In the genomic region with DNA sequence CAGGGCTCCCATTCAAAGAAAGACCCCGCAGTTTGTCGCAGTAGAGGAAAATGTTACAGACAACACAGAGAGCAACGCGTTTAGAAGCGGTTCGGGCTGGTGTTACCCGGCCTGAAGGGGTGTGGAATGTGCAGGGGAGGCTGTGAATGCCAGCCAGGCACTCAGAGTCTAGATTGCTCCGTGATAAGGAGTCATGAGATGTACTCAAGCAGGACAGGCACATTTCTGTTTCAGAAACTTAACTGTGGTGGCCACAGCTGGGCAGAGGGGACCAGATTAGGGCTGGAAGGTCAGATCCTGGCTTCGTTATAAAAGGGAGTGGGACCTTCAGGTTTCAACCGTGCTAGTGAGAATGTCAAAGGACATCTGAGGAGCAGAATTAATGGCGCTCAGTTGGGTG, we compare ENCODE assay signal across 7 mouse cellular contexts. TPM values are rescaled to one million over a fixed set of nuclear protein-coding genes. Genes with fewer than 3 reads are reported as not detected.
A peak's percentile ranks its signal among the peaks of the same experiment; 100 is the strongest.
DNase-seq lines count a peak whose midpoint lies in the region; ATAC-seq and TF ChIP-seq lines count a peak whose summit lies in the region.

No protein-coding gene starts in this region.

- dilution Hi-C loops in CH12.LX (cut with MboI; ENCODE audit: extremely low pct_ligation_motif_present, extremely low pct_unique_long_range_greater_than_20kb, low sequenced_read_pairs): no loop called here

- H3K36me3 ChIP-seq in CH12.LX (replicated peaks in 1 of 2; ENCODE audit: control insufficient read depth in 1 of 2, insufficient read depth in 1 of 2, low read length in 1 of 2): peaks cover 0 to 2% of the 10 kb centered on the region in 2 experiments
- H3K36me3 ChIP-seq in MEL (ENCODE audit: control insufficient read depth in 1 of 2, insufficient read depth in 2 of 2, low read length in 2 of 2): peaks cover 0 to 66% of the 10 kb centered on the region in 2 experiments; a peak in 2 of 4 replicates
- H3K36me3 ChIP-seq in hindbrain, embryonic 10.5 days: no peaks in the 10 kb centered on the region
- no peaks in the 10 kb centered on the region for H3K36me3 ChIP-seq in limb, embryonic 14.5 days (ENCODE audit: control insufficient read depth, insufficient read depth, low read length)
- no peaks in the 10 kb centered on the region for H3K36me3 ChIP-seq in midbrain, embryonic 13.5 days

- H3K27ac ChIP-seq in CH12.LX (ENCODE audit: insufficient read depth, low read depth) (peak overlapping the region; percentile 83), MEL (ENCODE audit: control insufficient read depth, low read depth, low read length) (peak overlapping the region; percentile 97)
- H3K27ac ChIP-seq in hindbrain, embryonic 10.5 days: peak overlapping the region; percentile 96
- H3K27ac ChIP-seq in limb, embryonic 14.5 days (replicated peaks; ENCODE audit: low read depth, low read length): peak overlapping the region; percentile 93
- peak overlapping the region; percentile 96 for H3K27ac ChIP-seq in midbrain, embryonic 13.5 days

- TF ChIP-seq POLR2A in CH12.LX (IDR thresholded peaks at IDR 0.05; ENCODE audit: low read depth, low read length) (no peak; the same call in 1 of the 2 replicates), MEL (IDR thresholded peaks at IDR 0.05; ENCODE audit: control insufficient read depth in 1 of 2, insufficient read depth in 1 of 2, low read depth in 1 of 2, low read length in 2 of 2, poor library complexity in 1 of 2) (peak in 1 of 2 experiments; percentile 87; a peak in 2 of 4 replicates)
- TF ChIP-seq POLR2A in limb, embryonic 14.5 days (IDR thresholded peaks at IDR 0.05; ENCODE audit: borderline replicate concordance, extremely low read depth, insufficient read depth, insufficient read length): 0 out of 2 replicates have a peak, but pooled peaks have one; percentile 0

- TF ChIP-seq EP300 in CH12.LX (IDR thresholded peaks at IDR 0.05; ENCODE audit: low read length) (0 out of 2 replicates have a peak, but pooled peaks have one; percentile 14), MEL (IDR thresholded peaks at IDR 0.05; ENCODE audit: low read depth in 1 of 2, low read length in 2 of 2) (peak; percentile 67 to 68)

- in situ Hi-C loops in CH12.LX (cut with MboI; ENCODE audit: low pct_ligation_motif_present, low pct_unique_long_range_greater_than_20kb, low sequenced_read_pairs): no loop called here

- no peaks in the 10 kb centered on the region for H3K27me3 ChIP-seq in CH12.LX (replicated peaks)
- no peaks in the 10 kb centered on the region for H3K27me3 ChIP-seq in MEL (ENCODE audit: control insufficient read depth in 1 of 2, insufficient read depth in 2 of 2, low read length in 2 of 2)
- H3K27me3 ChIP-seq in hindbrain, embryonic 10.5 days (ENCODE audit: insufficient read depth, poor library complexity, severe bottlenecking): no peaks in the 10 kb centered on the region
- H3K27me3 ChIP-seq in limb, embryonic 14.5 days (ENCODE audit: control insufficient read depth, insufficient read depth, low read length): no peaks in the 10 kb centered on the region
- no peaks in the 10 kb centered on the region for H3K27me3 ChIP-seq in midbrain, embryonic 13.5 days

- H3K4me3 ChIP-seq in CH12.LX (replicated peaks in 1 of 3; ENCODE audit: low read depth in 2 of 3, low read length in 2 of 3, poor library complexity in 1 of 3) (peak overlapping the region; percentile 52 to 65 (median 56)), MEL (ENCODE audit: control insufficient read depth in 1 of 2, insufficient read depth in 1 of 2, low read depth in 2 of 2, low read length in 2 of 2) (peak overlapping the region; percentile 52 to 58)
- H3K4me3 ChIP-seq in hindbrain, embryonic 10.5 days: peak overlapping the region; percentile 59
- peak overlapping the region; percentile 39 for H3K4me3 ChIP-seq in limb, embryonic 14.5 days (replicated peaks; ENCODE audit: low read length)
- H3K4me3 ChIP-seq in midbrain, embryonic 13.5 days (replicated peaks): peak overlapping the region; percentile 49

- no peak for DNase-seq in CH12.LX (ENCODE audit: extremely low read depth)
- DNase-seq in MEL (ENCODE audit: low read depth, low spot score): peak; percentile 91
- DNase-seq in hindbrain, embryonic 10.5 days (ENCODE audit: low spot score): no peak
- DNase-seq in limb, embryonic 14.5 days (ENCODE audit: low spot score): peak; percentile 42
- DNase-seq in frontal cortex, postnatal 25 days (ENCODE audit: low spot score in 2 of 2): no peak

- H3K9me3 ChIP-seq in CH12.LX (replicated peaks; ENCODE audit: low read length): no peaks in the 10 kb centered on the region
- no peaks in the 10 kb centered on the region for H3K9me3 ChIP-seq in MEL (replicated peaks; ENCODE audit: insufficient read depth, low read length)
- H3K9me3 ChIP-seq in hindbrain, embryonic 10.5 days: no peaks in the 10 kb centered on the region
- no peaks in the 10 kb centered on the region for H3K9me3 ChIP-seq in limb, embryonic 14.5 days (ENCODE audit: control insufficient read depth, low read length)
- no peaks in the 10 kb centered on the region for H3K9me3 ChIP-seq in midbrain, embryonic 13.5 days

- no peak for TF ChIP-seq RAD21 in CH12.LX (IDR thresholded peaks at IDR 0.05; ENCODE audit: low read depth, low read length)
- no peak for TF ChIP-seq RAD21 in MEL (IDR thresholded peaks at IDR 0.05; ENCODE audit: low read depth, low read length)

- TF ChIP-seq CTCF in CH12.LX (conservative IDR thresholded peaks at IDR 0.05 in 1 of 2, IDR thresholded peaks at IDR 0.05 in 1 of 2; ENCODE audit: low read depth in 2 of 2, low read length in 2 of 2): no peak
- TF ChIP-seq CTCF in MEL (IDR thresholded peaks at IDR 0.05 in 2 of 3, conservative IDR thresholded peaks at IDR 0.05 in 1 of 3; ENCODE audit: control insufficient read depth in 1 of 3, insufficient read depth in 1 of 3, low read depth in 2 of 3, low read length in 3 of 3, poor library complexity in 1 of 3, severe bottlenecking in 1 of 3): no peak

- peaks cover 15 to 49% of the 10 kb centered on the region in 2 experiments for H3K4me1 ChIP-seq in CH12.LX (ENCODE audit: control insufficient read depth in 1 of 2, insufficient read depth in 2 of 2)
- H3K4me1 ChIP-seq in MEL (ENCODE audit: control insufficient read depth in 1 of 2, insufficient read depth in 2 of 2, low read length in 2 of 2): peaks cover 44 to 78% of the 10 kb centered on the region in 2 experiments
- H3K4me1 ChIP-seq in hindbrain, embryonic 10.5 days (replicated peaks): peaks cover 72% of the 10 kb centered on the region
- peaks cover 42% of the 10 kb centered on the region for H3K4me1 ChIP-seq in limb, embryonic 14.5 days (ENCODE audit: control insufficient read depth, insufficient read depth, low read length)
- H3K4me1 ChIP-seq in midbrain, embryonic 13.5 days (replicated peaks): peaks cover 45% of the 10 kb centered on the region

- ATAC-seq in limb, embryonic 14.5 days (ENCODE audit: low FRiP score, low read depth): peak; percentile 10
- no peak for ATAC-seq in midbrain, embryonic 13.5 days
- no peak for ATAC-seq in inflammation-experienced regulatory T-cells, adult 6 months

- H3K79me2 ChIP-seq in CH12.LX (replicated peaks; ENCODE audit: control insufficient read depth, extremely low read depth, insufficient read depth, poor library complexity, severe bottlenecking) (no peaks in the 10 kb centered on the region), MEL (ENCODE audit: control insufficient read depth, insufficient read depth, low read length, poor library complexity) (peaks cover 2% of the 10 kb centered on the region; the same call in 1 of the 2 replicates)

- 2% methylated on average over 11 of the region's 11 CpGs for WGBS in hindbrain, embryonic 10.5 days
- 3% methylated on average over 11 of the region's 11 CpGs for WGBS in limb, embryonic 14.5 days
- 1% methylated on average over 11 of the region's 11 CpGs for WGBS in midbrain, embryonic 13.5 days

- H3K9ac ChIP-seq in CH12.LX (ENCODE audit: insufficient read depth, low read depth) (peak overlapping the region; percentile 79), MEL (ENCODE audit: control insufficient read depth, low read depth, low read length, poor library complexity, severe bottlenecking) (peak overlapping the region; percentile 85)
- peak overlapping the region; percentile 37 for H3K9ac ChIP-seq in limb, embryonic 14.5 days (ENCODE audit: low read depth, low read length, severe bottlenecking)
- H3K9ac ChIP-seq in midbrain, embryonic 13.5 days (replicated peaks): peak overlapping the region; percentile 71

- H3K4me2 ChIP-seq in CH12.LX (ENCODE audit: insufficient read depth, low read depth, poor library complexity, severe bottlenecking): peak overlapping the region; percentile 66
- H3K4me2 ChIP-seq in limb, embryonic 14.5 days (replicated peaks; ENCODE audit: low read depth, low read length, severe bottlenecking): peak overlapping the region; percentile 76
- H3K4me2 ChIP-seq in midbrain, embryonic 13.5 days (replicated peaks): peak overlapping the region; percentile 78

RNA-seq across cellular contexts. Expression of gene Scd2, which starts 8.8 kb away (rescaled TPM):
- total RNA-seq in CH12.LX (2012; rRNA removed): 204 and 212 TPM in 2 replicates
- total RNA-seq in CH12.LX (2014; rRNA removed): 123 and 205 TPM in 2 replicates
- polyA plus RNA-seq in CH12.LX (2012; ENCODE audit: insufficient read length, low read depth): 274 and 408 TPM in 2 replicates
- 392 and 554 TPM in 2 replicates for total RNA-seq in MEL (2012; rRNA removed)
- polyA plus RNA-seq in MEL (2012; ENCODE audit: insufficient read depth in 1 of 2, insufficient read length in 2 of 2, low read depth in 1 of 2, low replicate concordance in 2 of 2, missing spikeins in 1 of 2): 100 to 1,000 TPM in 1 of 2 experiments, 10 to 100 TPM in 1; 47.4 to 593 TPM
- 333 and 352 TPM in 2 replicates for polyA plus RNA-seq in hindbrain, embryonic 10.5 days (2016; fragmentation: Nextera tagmentation; extraction: Ambion mirVana)
- polyA plus RNA-seq in limb, embryonic 14.5 days (2012; rRNA removed): 274 and 383 TPM in 2 replicates
- polyA plus RNA-seq in limb, embryonic 14.5 days (2014; fragmentation: Nextera tagmentation; extraction: Ambion mirVana): 216 and 218 TPM in 2 replicates
- polyA plus RNA-seq in midbrain, embryonic 13.5 days (2015; fragmentation: Nextera tagmentation; extraction: Ambion mirVana): 254 and 259 TPM in 2 replicates
- polyA plus RNA-seq in inflammation-experienced regulatory T-cells, adult 6 months (2017; shearing (Covaris generic)): 10 to 100 TPM; 24.8 to 27.3 (median 25.3) TPM

RNA-seq across cellular contexts. Expression of gene Scd4, which starts 48.2 kb away (rescaled TPM):
- total RNA-seq in CH12.LX (2012; rRNA removed) (0.08 TPM in 1 of 2 replicates, not detected in the other), CH12.LX (2014; rRNA removed) (0.18 TPM in 1 of 2 replicates, not detected in the other), MEL (2012; rRNA removed) (0.16 and 0.31 TPM in 2 replicates)
- polyA plus RNA-seq in CH12.LX (2012; ENCODE audit: insufficient read length, low read depth) (0.10 and 0.11 TPM in 2 replicates), MEL (2012; ENCODE audit: insufficient read depth in 1 of 2, insufficient read length in 2 of 2, low read depth in 1 of 2, low replicate concordance in 2 of 2, missing spikeins in 1 of 2) (under 1 TPM in 1 of 2 experiments, not detected in 1; 0.36 TPM)
- polyA plus RNA-seq in hindbrain, embryonic 10.5 days (2016; fragmentation: Nextera tagmentation; extraction: Ambion mirVana): 0.09 TPM in 1 of 2 replicates, not detected in the other
- 0.76 and 0.80 TPM in 2 replicates for polyA plus RNA-seq in limb, embryonic 14.5 days (2012; rRNA removed)
- 0.12 and 0.35 TPM in 2 replicates for polyA plus RNA-seq in limb, embryonic 14.5 days (2014; fragmentation: Nextera tagmentation; extraction: Ambion mirVana)
- 0.08 TPM in 2 replicates for polyA plus RNA-seq in midbrain, embryonic 13.5 days (2015; fragmentation: Nextera tagmentation; extraction: Ambion mirVana)
- under 1 TPM; 0.29 to 0.81 (median 0.55) TPM for polyA plus RNA-seq in inflammation-experienced regulatory T-cells, adult 6 months (2017; shearing (Covaris generic))

Comparison
In these comparisons a context has a peak if more than half of its experiments do, and no peak if none do; other contexts are left out.
1. DNase-seq: peak in MEL (single experiment) and limb, embryonic 14.5 days (single experiment); none in CH12.LX (single experiment), hindbrain, embryonic 10.5 days (single experiment) and frontal cortex, postnatal 25 days (0 of 2).
2. Of the 35 proteins assayed by ChIP-seq in both MEL and CH12.LX: peak only in MEL: CHD1, ETS1, JUND, MAX, MAZ, MXI1 and 10 more; only in CH12.LX: none; in both: EP300 and SIN3A; in neither: 16; mixed calls (peak in some experiments, not most) for 1.
3. Peak in every context shown above with its lines, with median percentiles within 50 percentile points of each other: H3K27ac ChIP-seq, H3K4me2 ChIP-seq, H3K4me3 ChIP-seq and H3K9ac ChIP-seq.